Mouse (Mus musculus): ENCODE data around the gene Tmem11.

DNA sequence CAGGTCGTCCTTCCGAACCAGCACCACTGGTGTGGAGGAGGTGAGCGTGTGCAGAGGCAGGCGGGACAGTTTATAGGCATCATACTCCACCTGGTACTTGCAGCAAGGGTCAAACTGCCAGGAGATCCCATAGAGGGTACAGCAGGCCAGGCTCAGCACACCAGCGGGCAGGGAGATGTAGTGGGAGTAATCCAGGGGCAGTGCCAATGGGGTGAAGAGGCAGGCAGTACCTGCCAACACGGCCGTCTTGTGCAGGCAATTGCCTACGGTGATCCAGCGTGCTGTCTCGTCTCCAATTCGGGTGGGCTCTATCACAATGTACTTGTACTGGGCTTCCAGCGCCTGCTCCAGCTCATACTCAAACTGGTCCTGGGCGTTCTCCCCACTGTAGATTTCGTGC is 14.2 kb downstream of the Tmem11 start:
- TF ChIP-seq CTCF (IDR thresholded peaks at IDR 0.05; ENCODE audit: extremely low read depth, insufficient read length, insufficient replicate concordance, low read depth, low read length) (no peak), POLR2A (IDR thresholded peaks at IDR 0.05; ENCODE audit: low read depth, low read length) (no peak)
